Mouse (Mus musculus): ENCODE data around the gene Iqschfp. TPM values are rescaled to one million over a fixed set of nuclear protein-coding genes. Genes with fewer than 3 reads are reported as not detected.

The Iqschfp gene
- polyA plus RNA-seq, 2 experiments, result 0.33 TPM; not detected in 1

- no peak for TF ChIP-seq POLR2A (IDR thresholded peaks at IDR 0.05; ENCODE audit: borderline replicate concordance, extremely low read depth, insufficient read depth, insufficient read length)
- no peaks in the 10 kb centered on the region for H3K27me3 ChIP-seq (ENCODE audit: control insufficient read depth, insufficient read depth, low read length)
- 76% methylated on average over 5 of the region's 5 CpGs for WGBS
- H3K9ac ChIP-seq (ENCODE audit: low read depth, low read length, severe bottlenecking), result no peak overlapping the region
- DNase-seq (ENCODE audit: low spot score), result no peak
- no peaks in the 10 kb centered on the region for H3K36me3 ChIP-seq (ENCODE audit: control insufficient read depth, insufficient read depth, low read length)
- no peaks in the 10 kb centered on the region for H3K4me1 ChIP-seq (ENCODE audit: control insufficient read depth, insufficient read depth, low read length)
- H3K9me3 ChIP-seq (ENCODE audit: control insufficient read depth, low read length), result no peaks in the 10 kb centered on the region
- no peak overlapping the region for H3K4me2 ChIP-seq (replicated peaks; ENCODE audit: low read depth, low read length, severe bottlenecking)
- no peak overlapping the region for H3K4me3 ChIP-seq (replicated peaks; ENCODE audit: low read length)
- H3K27ac ChIP-seq (replicated peaks; ENCODE audit: low read depth, low read length), result no peak overlapping the region
- no peak for ATAC-seq (ENCODE audit: low FRiP score, low read depth)
These were observed 727.1 kb downstream of the Iqschfp start for GRCm38 (mm10) chr3:68619097-68619496.

GRCm38 (mm10) chr3:68621971-68622370 is 729.9 kb downstream of the Iqschfp start:
- 82% methylated on average over 3 of the region's 3 CpGs for WGBS
- no peak overlapping the region for H3K4me2 ChIP-seq (replicated peaks; ENCODE audit: low read depth, low read length, severe bottlenecking)
- H3K4me3 ChIP-seq (replicated peaks; ENCODE audit: low read length), result no peak overlapping the region
- DNase-seq (ENCODE audit: low spot score), result no peak
- H3K9me3 ChIP-seq (ENCODE audit: control insufficient read depth, low read length), result no peaks in the 10 kb centered on the region
- H3K9ac ChIP-seq (ENCODE audit: low read depth, low read length, severe bottlenecking), result no peak overlapping the region
- H3K4me1 ChIP-seq (ENCODE audit: control insufficient read depth, insufficient read depth, low read length), result no peaks in the 10 kb centered on the region
- no peaks in the 10 kb centered on the region for H3K27me3 ChIP-seq (ENCODE audit: control insufficient read depth, insufficient read depth, low read length)
- H3K27ac ChIP-seq (replicated peaks; ENCODE audit: low read depth, low read length), result no peak overlapping the region
- no peak for TF ChIP-seq POLR2A (IDR thresholded peaks at IDR 0.05; ENCODE audit: borderline replicate concordance, extremely low read depth, insufficient read depth, insufficient read length)
- no peak for ATAC-seq (ENCODE audit: low FRiP score, low read depth)
- 0 out of 2 replicates have a peak, but pooled peaks cover 4% of the 10 kb centered on the region for H3K36me3 ChIP-seq (ENCODE audit: control insufficient read depth, insufficient read depth, low read length)

- 89% methylated on average over 5 of the region's 5 CpGs for WGBS
- H3K4me2 ChIP-seq (replicated peaks; ENCODE audit: low read depth, low read length, severe bottlenecking), result no peak overlapping the region
- no peak overlapping the region for H3K27ac ChIP-seq (replicated peaks; ENCODE audit: low read depth, low read length)
- no peak for TF ChIP-seq POLR2A (IDR thresholded peaks at IDR 0.05; ENCODE audit: borderline replicate concordance, extremely low read depth, insufficient read depth, insufficient read length)
- no peaks in the 10 kb centered on the region for H3K4me1 ChIP-seq (ENCODE audit: control insufficient read depth, insufficient read depth, low read length)
- DNase-seq (ENCODE audit: low spot score) (no peak), ATAC-seq (ENCODE audit: low FRiP score, low read depth) (no peak)
- H3K4me3 ChIP-seq (replicated peaks; ENCODE audit: low read length), result no peak overlapping the region
- H3K9ac ChIP-seq (ENCODE audit: low read depth, low read length, severe bottlenecking), result no peak overlapping the region
- H3K27me3 ChIP-seq (ENCODE audit: control insufficient read depth, insufficient read depth, low read length), result no peaks in the 10 kb centered on the region
- H3K9me3 ChIP-seq (ENCODE audit: control insufficient read depth, low read length), result no peaks in the 10 kb centered on the region
- H3K36me3 ChIP-seq (ENCODE audit: control insufficient read depth, insufficient read depth, low read length), result 0 out of 2 replicates have a peak, but pooled peaks cover 4% of the 10 kb centered on the region
These were observed 731.0 kb downstream of the Iqschfp start for GRCm38 (mm10) chr3:68623036-68623435.

GRCm38 (mm10) chr3:68624471-68624870 is 732.4 kb downstream of the Iqschfp start:
- Histone ChIP-seq H3K27me3 (ENCODE audit: control insufficient read depth, insufficient read depth, low read length) (no peaks in the 10 kb centered on the region), H3K27ac (replicated peaks; ENCODE audit: low read depth, low read length) (no peak overlapping the region), H3K36me3 (ENCODE audit: control insufficient read depth, insufficient read depth, low read length) (0 out of 2 replicates have a peak, but pooled peaks cover 4% of the 10 kb centered on the region), H3K4me2 (replicated peaks; ENCODE audit: low read depth, low read length, severe bottlenecking) (no peak overlapping the region), H3K9ac (ENCODE audit: low read depth, low read length, severe bottlenecking) (no peak overlapping the region), H3K4me1 (ENCODE audit: control insufficient read depth, insufficient read depth, low read length) (no peaks in the 10 kb centered on the region), H3K9me3 (ENCODE audit: control insufficient read depth, low read length) (no peaks in the 10 kb centered on the region), H3K4me3 (replicated peaks; ENCODE audit: low read length) (no peak overlapping the region)
- DNase-seq (ENCODE audit: low spot score) (no peak), ATAC-seq (ENCODE audit: low FRiP score, low read depth) (no peak)
- 91% methylated on average over 6 of the region's 6 CpGs for WGBS
- no peak for TF ChIP-seq POLR2A (IDR thresholded peaks at IDR 0.05; ENCODE audit: borderline replicate concordance, extremely low read depth, insufficient read depth, insufficient read length)

- H3K36me3 ChIP-seq (ENCODE audit: control insufficient read depth, insufficient read depth, low read length), result 0 out of 2 replicates have a peak, but pooled peaks cover 4% of the 10 kb centered on the region
- DNase-seq (ENCODE audit: low spot score), result no peak
- H3K4me3 ChIP-seq (replicated peaks; ENCODE audit: low read length), result no peak overlapping the region
- no peaks in the 10 kb centered on the region for H3K4me1 ChIP-seq (ENCODE audit: control insufficient read depth, insufficient read depth, low read length)
- no peak overlapping the region for H3K4me2 ChIP-seq (replicated peaks; ENCODE audit: low read depth, low read length, severe bottlenecking)
- no peaks in the 10 kb centered on the region for H3K9me3 ChIP-seq (ENCODE audit: control insufficient read depth, low read length)
- no peak overlapping the region for H3K9ac ChIP-seq (ENCODE audit: low read depth, low read length, severe bottlenecking)
- no peak overlapping the region for H3K27ac ChIP-seq (replicated peaks; ENCODE audit: low read depth, low read length)
- WGBS, result 74% methylated on average over 4 of the region's 4 CpGs
- ATAC-seq (ENCODE audit: low FRiP score, low read depth), result no peak
- H3K27me3 ChIP-seq (ENCODE audit: control insufficient read depth, insufficient read depth, low read length), result no peaks in the 10 kb centered on the region
- no peak for TF ChIP-seq POLR2A (IDR thresholded peaks at IDR 0.05; ENCODE audit: borderline replicate concordance, extremely low read depth, insufficient read depth, insufficient read length)
These were observed 738.2 kb downstream of the Iqschfp start for GRCm38 (mm10) chr3:68630261-68630660.

- Histone ChIP-seq H3K9me3 (ENCODE audit: control insufficient read depth, low read length) (no peaks in the 10 kb centered on the region), H3K4me1 (ENCODE audit: control insufficient read depth, insufficient read depth, low read length) (no peaks in the 10 kb centered on the region), H3K4me2 (replicated peaks; ENCODE audit: low read depth, low read length, severe bottlenecking) (no peak overlapping the region), H3K27me3 (ENCODE audit: control insufficient read depth, insufficient read depth, low read length) (no peaks in the 10 kb centered on the region), H3K27ac (replicated peaks; ENCODE audit: low read depth, low read length) (no peak overlapping the region), H3K36me3 (ENCODE audit: control insufficient read depth, insufficient read depth, low read length) (0 out of 2 replicates have a peak, but pooled peaks cover 4% of the 10 kb centered on the region), H3K9ac (ENCODE audit: low read depth, low read length, severe bottlenecking) (no peak overlapping the region), H3K4me3 (replicated peaks; ENCODE audit: low read length) (no peak overlapping the region)
- no peak for TF ChIP-seq POLR2A (IDR thresholded peaks at IDR 0.05; ENCODE audit: borderline replicate concordance, extremely low read depth, insufficient read depth, insufficient read length)
- DNase-seq (ENCODE audit: low spot score) (no peak), ATAC-seq (ENCODE audit: low FRiP score, low read depth) (no peak)
- 53% methylated on average over 3 of the region's 3 CpGs for WGBS
These were observed 738.8 kb downstream of the Iqschfp start for GRCm38 (mm10) chr3:68630821-68631220.

All from limb, embryonic 14.5 days (tissue).